Mouse (Mus musculus): ENCODE results near the gene Siah2.

Siah2 gene

DNA sequence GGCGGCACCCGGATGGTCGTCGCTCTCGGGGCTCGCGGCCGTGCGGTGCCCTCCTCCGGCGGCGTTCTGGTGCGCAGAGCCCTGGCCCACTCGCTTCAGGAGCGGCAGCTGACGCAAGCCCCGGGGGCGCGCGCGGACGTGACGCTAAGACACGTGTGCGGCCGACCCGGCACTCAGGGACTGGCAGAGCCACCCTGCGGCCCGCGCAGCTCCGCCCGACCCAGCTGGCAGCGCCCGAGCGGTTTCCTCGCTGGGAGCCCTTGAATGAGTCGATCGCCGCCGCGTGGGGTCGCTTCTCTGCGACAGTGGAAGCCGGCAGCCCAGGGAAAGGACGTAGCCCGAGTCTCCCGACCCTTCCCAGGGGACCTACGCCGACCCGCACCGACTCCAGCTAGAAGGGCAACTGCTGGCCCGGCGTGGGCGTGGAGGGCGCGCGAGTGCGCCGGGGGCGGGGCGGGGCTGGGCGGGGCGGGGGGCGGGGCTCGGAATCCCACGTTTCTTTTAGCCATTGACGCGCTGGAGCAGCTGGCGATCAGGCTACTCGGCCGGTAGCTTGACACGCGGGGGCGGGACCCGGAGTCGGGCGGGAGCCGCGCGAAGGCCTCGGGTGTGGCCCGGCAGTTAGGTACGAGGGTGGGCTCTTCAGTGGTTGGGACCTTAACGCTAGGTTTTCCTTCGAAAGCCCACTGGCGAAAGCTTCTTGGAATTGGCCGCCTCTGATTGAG, at the start of gene Siah2:
Gene Siah2, minus strand, starts transcription at position 404 of the 725 bp plus-strand sequence.
- peak; percentile 81 to 87 for DNase-seq (ENCODE audit: low spot score in 2 of 2)

DNA sequence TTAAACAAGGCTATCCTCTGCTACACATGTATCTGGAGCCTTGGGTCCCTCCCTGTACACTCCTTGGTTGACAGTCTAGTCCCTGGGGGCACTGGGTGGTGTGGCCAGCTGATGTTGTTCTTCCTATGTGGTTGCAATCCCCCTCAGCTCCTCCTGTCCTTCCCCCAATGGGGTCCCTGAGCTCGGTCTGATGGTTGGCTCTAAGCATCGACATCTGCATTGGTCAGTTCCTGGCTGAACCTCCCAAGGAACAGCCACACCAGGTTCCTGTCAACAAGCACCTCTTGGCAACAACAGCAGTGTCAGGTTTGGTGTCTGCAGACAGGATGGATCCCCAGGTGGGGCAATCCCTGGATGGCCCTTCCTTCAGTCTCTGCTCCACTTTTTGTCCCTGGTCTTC, 47.3 kb upstream of the Siah2 start:
- no peak for DNase-seq (ENCODE audit: low spot score in 2 of 2)

DNA sequence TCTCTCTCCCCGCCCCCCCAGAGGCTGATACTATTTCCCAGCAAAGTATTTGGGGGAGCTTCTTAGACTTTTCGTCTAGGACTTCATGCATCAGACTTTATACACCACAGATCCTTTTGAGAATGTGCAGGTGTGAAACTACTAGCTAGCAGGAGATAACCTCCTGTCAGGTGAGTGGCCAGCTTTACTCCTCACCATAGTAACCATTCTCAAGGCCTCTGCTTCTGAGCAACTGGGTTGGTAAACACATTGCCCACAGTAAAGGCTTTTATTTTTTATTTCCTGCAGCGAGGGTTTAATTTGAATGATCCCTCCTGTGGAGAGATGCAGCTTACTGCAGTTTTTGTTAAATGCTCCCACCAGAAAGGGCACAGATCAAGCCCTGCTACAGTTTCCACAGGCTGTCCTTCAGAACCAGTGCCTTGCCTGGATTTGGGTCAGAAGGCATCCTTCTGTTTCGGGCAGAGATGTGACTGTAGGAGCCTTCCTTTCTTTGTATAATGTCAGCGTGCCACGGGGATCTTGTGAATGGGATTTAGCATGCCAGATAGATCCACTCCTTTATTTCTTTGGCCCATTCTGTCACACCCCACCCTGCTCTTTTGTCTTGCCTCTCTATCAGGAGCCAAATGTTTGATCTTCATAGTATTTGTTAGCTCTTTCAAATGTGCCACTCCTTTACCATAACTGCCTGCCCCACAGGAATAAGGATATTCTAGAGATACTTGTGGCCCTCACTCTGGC, 46.3 kb upstream of the Siah2 start:
- DNase-seq (ENCODE audit: low spot score in 2 of 2), result no peak

DNA sequence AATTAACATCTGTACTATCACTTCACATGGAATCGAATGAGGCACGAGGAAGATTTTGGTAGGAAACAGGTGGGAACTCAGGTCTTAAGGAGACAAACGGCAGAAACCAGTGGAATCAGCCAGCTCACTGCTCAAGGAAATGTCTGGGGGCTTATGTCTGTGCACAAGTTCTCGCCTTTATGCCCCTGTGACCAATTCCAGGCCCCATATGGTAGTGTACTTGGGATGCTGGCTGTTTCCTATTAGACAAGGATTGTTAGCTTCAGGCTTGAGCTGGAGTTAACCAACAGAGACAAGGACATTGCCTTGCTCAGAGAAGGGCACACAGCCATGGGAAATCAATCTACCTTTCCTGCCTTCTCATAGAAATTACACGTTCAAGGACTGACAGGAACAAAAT, 39.3 kb upstream of the Siah2 start:
- DNase-seq (ENCODE audit: low spot score in 2 of 2), result no peak

DNA sequence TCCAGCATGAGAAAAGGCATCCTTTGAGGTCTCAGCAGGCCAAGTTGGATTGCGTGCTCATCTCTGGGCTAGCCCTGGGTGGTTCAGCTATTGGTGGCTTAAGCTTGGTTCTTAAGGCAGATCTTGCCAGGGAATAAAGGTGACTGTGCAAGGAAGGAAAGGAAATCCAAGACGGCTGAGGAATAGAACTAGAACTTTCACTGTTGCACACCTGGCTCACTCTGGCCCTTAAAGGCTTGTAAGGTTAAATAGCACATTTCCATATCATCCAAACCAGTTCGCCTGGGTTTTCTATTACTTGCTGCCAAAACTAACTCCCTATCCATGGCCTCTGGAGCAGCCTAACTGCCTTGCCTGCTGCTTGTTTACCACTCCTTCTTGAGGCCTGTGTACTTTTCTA, 38.4 kb upstream of the Siah2 start:
- no peak for DNase-seq (ENCODE audit: low spot score in 2 of 2)

DNA sequence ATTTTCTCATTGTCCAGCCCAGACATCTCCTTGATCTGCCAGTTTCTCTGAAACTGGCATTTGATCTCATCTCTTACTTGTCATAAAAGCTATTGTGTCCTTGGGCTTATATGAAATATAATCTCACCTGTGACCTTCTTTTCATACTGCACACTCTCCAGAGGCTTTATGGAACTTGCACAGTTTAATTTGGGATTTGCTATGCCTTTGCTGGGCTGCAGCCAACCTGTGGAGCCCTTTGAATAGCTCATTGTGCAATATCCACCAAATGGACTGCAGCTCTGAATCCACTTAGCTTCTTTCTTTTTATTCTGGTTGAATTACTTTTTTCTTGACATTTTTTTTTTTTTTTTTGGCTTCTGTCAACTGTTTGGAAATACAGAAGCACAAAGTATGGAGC, 37.3 kb upstream of the Siah2 start:
- no peak for DNase-seq (ENCODE audit: low spot score in 2 of 2)

DNA sequence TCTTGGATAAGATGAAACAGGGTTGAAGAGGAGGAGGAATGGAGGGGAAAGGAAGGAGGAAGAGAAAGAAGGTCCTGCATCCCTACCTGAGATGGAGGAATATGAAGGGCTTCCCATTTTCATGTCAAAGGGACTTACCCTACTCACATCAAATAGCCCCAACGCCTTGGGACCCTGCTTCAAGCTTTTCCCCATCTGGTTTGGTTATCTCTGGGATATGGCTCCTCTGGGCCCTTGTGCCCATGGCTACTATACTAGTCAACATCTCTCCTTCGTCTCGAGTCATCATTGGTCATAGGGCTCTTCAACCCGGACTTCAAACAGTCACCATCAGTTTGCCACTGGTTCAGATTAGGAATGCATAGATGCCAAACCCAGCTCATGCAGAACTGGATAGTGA, 35.4 kb upstream of the Siah2 start:
- DNase-seq (ENCODE audit: low spot score in 2 of 2), result no peak

DNA sequence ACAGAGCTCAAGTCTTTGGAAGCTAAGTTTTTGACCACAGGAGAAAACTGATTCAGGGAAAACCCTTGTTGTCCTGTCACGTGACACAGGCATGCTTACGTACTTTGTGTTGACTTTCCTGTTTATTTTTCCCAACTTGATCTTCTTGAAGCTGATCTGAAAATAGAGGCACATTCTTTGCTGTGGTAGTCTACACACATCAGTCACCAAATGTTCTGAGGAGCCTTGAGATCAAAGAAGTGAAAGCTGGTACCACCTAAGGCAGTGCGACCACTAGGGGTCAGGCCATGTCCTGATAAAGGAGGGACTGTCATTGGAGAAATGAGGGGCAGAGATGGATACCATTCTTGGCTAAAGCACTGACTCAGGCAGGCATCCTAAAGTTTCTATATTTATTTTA, 34.8 kb upstream of the Siah2 start:
- DNase-seq (ENCODE audit: low spot score in 2 of 2), result peak; percentile 6 to 58

DNA sequence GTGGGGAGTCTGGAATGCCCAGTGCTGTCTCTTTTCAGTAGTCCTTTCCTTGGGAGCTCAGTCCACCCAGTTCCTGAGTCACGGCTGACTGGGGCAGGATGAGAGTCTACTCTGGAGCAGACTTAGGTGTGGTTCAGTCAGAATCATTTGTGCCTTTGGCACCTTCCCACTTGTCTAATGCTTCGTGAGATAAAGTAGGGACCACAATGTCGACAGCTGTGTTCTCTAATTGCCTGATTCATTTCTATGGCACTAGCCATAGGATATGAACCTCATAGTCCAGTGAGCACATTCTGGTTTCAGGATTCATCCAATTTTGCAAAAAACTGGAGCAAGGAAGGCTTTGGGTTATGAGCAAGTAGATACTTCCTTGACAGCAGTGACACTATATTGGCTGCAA, 34.2 kb upstream of the Siah2 start:
- DNase-seq (ENCODE audit: low spot score in 2 of 2), result no peak

DNA sequence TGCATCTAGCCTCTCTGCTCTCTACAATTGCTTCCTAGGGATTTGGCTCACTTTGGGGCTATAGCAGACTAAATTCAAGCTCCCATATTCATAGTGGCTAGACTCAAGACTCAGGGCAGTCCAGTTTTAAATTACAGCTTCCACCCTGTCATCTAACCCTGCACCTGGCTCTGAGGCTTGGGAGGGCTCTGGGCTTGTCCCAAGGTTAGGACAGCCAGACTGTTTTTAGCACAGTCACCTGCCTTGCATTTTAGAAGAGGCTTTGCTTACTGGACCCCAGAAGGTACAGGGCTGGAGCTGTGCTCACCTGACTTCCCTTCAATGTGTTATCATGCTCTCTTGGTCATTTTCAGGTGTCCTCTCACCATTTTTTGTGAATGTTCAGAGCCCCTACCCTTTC, 32.6 kb upstream of the Siah2 start:
- no peak for DNase-seq (ENCODE audit: low spot score in 2 of 2)

DNA sequence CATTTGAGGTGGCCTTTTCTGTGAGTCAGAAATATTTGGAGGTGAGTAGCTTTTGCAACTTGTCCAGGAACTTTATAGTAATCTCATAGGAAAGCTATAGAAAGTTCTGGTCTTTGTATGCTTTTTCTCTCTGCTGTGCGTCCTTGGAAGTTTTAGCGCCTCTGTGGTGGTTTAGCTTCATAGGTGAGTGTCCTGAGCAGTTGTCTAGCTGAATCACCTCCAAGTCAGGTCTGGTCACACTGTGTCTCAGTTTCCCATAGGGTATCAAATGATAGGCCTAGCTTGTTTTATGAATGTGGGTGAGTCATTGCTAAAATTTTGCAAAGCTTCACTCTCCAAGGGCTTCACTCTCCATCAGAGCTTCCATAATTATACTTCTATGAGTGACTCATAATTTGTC, 31.5 kb upstream of the Siah2 start:
- no peak for DNase-seq (ENCODE audit: low spot score in 2 of 2)

DNA sequence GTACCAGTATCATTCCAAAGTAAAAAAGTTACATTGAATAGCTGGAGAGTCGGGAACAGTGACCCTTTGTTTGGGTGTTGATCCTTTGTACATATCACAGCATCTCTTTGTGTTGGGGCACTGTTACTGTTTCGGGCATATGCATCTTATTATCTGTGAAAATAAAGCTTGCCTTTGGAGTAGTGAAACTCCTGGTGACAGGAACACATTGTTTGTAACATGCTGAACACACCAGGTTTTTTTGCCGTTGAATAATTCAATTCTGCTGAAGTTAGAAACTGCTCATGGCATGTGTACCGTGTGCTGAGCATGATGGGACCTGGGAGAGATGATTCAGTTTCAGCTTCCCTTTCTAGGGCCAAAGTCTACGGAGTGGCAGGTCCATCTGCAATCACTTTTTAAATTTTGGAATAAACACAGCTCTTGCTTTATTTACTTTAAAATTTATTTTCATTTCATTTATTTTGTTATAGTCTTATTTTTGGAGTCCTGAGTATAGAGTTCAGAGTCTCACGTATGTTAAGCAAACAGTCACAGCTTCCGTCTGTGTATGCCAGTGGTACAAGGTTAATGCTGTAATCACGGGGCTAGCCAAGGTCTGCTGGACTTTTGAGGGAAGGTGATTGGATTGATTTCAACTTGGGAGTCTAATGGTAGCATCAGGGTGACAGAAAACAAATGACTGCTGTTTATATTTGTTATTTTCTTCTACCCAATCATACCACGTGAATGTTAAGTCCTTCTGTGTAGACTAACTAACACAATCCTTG, 27.4 kb upstream of the Siah2 start:
- no peak for DNase-seq (ENCODE audit: low spot score in 2 of 2)

DNA sequence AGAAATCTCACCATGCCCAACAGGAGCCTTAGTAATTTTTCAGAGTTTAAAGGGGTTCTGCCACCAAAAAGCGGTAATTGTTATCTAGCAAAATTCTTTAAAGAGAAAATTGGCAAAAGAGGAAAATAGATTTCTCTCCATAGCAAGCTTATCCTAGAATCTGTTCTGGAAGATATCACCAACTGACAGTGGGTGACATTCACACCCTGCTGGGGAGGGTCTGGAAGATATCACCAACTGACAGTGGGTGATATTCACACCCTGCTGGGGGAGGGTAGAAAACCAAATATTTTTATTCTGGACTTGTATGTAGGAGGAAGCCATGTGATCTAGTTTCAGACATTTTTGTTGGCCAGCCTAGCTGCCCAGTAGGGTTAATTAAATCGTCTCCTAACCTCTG, 24.5 kb upstream of the Siah2 start:
- DNase-seq (ENCODE audit: low spot score in 2 of 2), result no peak

DNA sequence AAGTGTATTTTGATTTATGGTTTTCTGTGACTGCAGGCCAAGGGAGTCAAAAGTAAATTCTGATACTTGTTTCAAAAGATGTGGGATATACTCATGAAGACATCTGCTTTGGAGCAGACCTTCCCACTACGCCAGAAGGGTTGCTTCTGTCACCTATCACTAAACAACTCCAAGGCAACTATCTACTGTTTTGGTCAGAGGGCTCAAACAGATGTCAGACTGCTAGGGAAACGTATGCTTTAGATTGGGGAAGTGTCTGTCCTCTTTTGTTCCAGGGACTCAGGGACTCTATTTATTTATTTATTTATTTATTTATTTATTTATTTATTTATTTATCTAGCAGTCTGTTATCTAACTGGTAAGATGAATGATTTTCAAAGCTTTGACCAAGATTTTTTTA, 22.6 kb upstream of the Siah2 start:
- no peak for DNase-seq (ENCODE audit: low spot score in 2 of 2)

DNA sequence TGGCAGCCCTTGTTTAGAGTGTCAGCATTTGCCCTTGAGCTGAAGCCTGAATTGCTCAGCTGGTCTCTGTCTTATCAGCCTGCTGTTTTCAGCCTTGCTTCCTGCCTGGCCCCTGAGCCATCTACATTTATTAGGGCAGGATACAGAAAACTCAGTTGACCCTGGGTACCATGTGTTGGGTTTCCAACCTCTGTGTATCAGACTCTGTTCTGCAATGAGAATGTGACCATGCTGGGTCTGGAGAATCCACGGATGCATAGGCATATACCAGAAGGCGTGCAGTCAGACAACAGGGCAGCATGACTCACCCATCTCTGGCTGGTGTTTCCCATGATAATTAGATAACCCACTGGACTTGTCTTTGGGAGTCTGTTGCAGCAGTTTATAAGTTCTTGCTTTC, 21.8 kb upstream of the Siah2 start:
- no peak for DNase-seq (ENCODE audit: low spot score in 2 of 2)

DNA sequence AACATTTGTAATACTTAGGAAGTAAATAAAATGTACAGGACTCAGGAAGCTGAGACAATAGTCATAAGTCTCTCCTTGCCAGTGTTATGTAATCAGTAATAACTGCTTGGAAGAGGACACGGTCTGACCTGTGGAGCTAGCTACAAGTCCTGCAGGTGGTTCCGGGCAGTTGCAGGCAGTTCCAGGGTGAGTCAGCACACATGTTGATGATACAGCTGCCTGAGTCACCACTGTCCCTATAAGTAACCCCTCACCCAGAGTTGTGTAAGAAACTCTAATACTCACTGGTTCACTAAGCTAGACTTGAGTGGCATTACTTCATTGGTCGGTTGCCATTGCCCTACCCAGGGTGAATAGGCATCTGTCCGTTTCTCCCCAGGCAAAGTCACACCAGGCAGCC, 21.0 kb upstream of the Siah2 start:
- DNase-seq (ENCODE audit: low spot score in 2 of 2), result no peak

DNA sequence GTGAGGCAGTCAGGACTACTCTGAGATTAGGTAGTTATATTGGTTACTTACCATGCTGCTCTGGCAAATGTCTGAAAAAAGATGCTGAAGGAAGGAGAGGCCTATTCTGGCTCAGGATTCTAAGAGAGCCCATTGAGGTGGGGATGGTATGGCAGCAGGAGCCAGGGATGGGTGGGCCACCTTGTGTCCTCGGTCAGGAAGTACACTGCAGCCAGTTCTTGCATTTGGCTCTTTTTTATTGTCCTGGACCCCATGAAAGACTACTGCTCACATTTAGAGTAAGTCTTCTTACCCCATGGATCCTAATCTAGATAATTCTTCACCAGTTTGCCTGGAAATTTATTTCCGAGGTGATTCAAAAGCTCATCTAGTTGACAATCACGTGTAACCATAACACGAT, 12.3 kb upstream of the Siah2 start:
- DNase-seq (ENCODE audit: low spot score in 2 of 2), result no peak

DNA sequence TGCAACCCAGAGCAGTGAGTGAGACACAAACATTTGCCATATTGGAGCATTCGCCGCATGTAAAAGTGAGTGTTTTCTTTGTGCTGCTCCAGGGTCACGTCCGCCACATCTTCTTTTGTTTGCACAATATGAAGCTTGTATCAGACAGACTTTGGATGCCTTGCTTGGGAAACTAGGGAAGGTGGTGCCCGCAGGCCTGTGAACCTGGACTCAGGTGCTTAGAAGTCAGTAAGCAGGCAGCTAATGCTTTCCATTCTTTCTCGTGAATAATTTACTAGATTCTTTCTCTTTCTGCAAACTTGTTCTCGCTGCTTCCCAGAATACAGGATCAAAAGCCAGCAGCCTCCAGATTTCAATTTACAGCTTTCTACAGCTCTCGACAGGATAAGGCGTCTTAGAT, 11.5 kb upstream of the Siah2 start:
- DNase-seq (ENCODE audit: low spot score in 2 of 2), result no peak

DNA sequence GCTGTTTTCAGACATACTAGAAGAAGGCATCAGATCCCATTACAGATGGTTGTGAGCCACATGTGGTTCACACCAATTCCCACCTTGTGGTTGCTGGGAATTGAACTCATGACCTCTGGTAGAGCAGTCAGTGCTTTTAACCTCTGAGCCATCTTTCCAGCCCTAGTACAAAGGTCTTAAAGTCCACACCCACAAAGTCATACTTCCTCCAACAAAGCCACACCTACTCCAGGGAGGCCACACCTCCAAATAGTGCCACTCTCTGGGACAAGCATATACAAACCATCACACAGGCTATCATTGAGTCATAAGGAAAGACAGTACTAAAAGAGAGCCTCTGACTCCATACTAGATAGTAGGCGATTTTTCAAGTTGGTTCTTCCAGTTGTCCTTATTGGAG, 10.1 kb upstream of the Siah2 start:
- DNase-seq (ENCODE audit: low spot score in 2 of 2), result no peak

DNA sequence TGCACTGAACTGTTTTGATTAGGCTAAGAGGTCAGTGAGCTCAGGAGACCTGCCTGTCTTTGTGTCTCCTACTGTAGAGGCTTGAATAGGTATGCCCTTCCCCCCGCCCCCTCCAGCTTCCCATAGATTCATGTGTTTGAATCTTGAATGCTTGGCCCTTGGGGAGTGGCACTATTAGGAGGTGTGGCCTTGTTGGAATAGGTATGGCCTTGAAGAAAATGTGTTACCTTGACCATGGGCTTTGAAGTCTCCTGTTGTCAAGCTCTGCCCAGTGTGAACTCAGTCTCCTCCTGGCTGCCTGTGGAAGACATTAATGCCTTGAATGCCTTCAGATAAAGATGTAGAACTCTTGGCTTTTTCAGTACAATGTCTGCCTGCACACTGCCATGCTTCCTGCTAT, 9.2 kb upstream of the Siah2 start:
- no peak for DNase-seq (ENCODE audit: low spot score in 2 of 2)

DNA sequence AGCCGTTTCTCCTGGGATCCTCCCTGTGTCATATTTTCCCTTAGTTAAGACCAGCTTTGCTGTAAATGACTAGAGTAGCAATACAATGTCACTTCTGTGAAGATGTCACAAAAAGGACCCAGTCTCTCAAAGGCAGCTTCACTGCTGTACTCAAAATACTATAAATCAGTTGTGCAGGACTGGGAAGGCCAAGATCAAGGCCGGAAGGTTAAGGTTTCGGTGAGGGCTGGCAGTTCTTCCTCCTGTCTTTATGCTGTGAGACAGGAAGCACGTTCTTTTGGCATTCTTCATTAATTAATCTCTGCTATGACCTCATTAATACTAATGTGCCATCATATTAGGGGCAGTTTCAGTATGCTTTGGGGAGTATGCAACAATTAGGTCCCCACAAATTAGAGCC, 5.7 kb upstream of the Siah2 start:
- DNase-seq (ENCODE audit: low spot score in 2 of 2), result no peak

DNA sequence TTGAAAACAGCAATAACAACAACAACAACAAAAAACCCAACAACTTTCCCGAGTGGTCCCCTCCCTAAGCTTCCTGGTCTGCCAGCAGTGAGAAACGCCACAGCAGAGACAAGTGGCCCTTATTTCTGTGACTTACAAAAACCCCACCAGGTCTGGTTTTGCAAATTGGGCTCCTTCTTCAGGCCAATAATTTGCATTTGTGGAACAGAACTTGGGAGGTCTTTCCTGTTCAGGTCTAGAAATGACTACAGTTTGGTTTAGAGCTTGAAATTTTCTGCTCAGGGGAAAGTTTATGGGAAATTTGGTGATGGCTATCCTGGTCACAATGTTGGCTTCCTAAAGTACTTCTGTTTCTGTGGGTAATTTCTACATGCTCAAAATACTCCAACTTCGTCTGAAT, 4.6 kb upstream of the Siah2 start:
- DNase-seq (ENCODE audit: low spot score in 2 of 2), result no peak

DNA sequence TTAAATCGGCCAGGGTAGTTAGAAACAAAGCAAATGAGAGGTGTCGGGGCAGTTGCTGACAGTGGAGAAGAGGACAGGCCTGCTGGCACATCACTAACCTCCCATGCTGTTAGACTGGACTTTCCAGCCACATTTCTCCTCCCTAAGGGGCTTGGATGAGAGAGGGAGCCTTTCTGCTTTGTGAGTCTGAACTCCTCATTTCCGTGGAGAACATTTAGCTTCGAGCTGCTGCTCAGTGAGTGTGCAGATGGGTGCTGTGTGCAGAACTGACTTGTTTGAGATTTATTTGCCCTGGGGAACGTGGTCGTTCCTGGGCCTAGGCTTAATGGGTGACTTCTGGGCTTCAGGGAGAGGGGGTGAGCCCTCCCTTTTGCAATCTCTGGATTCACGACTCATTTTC, 3.3 kb upstream of the Siah2 start:
- DNase-seq (ENCODE audit: low spot score in 2 of 2), result no peak
